Mouse (Mus musculus): Measurements from ENCODE around the gene Eln. TPM values are rescaled to one million over a fixed set of nuclear protein-coding genes. Genes with fewer than 3 reads are reported as not detected.

Eln gene
- polyA plus RNA-seq, 1 experiment from 2014 or later: 2.6 TPM

GRCm38 (mm10) chr5:134772522-134772921 lies 25.4 kb upstream of the Eln start:
- Histone ChIP-seq H3K4me1 (ENCODE audit: control insufficient read depth, insufficient read depth, low read length) (no peaks in the 10 kb centered on the region), H3K4me3 (ENCODE audit: low read depth, low read length) (no peak overlapping the region), H3K27me3 (ENCODE audit: control insufficient read depth, insufficient read depth, low read length) (no peaks in the 10 kb centered on the region), H3K27ac (ENCODE audit: low read depth, low read length) (no peak overlapping the region), H3K9me3 (ENCODE audit: control insufficient read depth, low read length) (no peaks in the 10 kb centered on the region), H3K36me3 (ENCODE audit: control insufficient read depth, insufficient read depth, low read length) (no peaks in the 10 kb centered on the region), H3K4me2 (ENCODE audit: low read depth) (no peak overlapping the region), H3K9ac (ENCODE audit: low read length) (no peak overlapping the region)
- DNase-seq (ENCODE audit: low spot score) (no peak), ATAC-seq (ENCODE audit: insufficient read depth, low FRiP score, low TSS enrichment) (no peak)
- 90% methylated on average over 12 of the region's 12 CpGs for WGBS

GRCm38 (mm10) chr5:134771750-134772149 lies 24.6 kb upstream of the Eln start:
- Histone ChIP-seq H3K27me3 (ENCODE audit: control insufficient read depth, insufficient read depth, low read length) (no peaks in the 10 kb centered on the region), H3K9me3 (ENCODE audit: control insufficient read depth, low read length) (no peaks in the 10 kb centered on the region), H3K4me2 (ENCODE audit: low read depth) (no peak overlapping the region), H3K4me3 (ENCODE audit: low read depth, low read length) (no peak overlapping the region), H3K27ac (ENCODE audit: low read depth, low read length) (no peak overlapping the region), H3K9ac (ENCODE audit: low read length) (no peak overlapping the region), H3K36me3 (ENCODE audit: control insufficient read depth, insufficient read depth, low read length) (no peaks in the 10 kb centered on the region), H3K4me1 (ENCODE audit: control insufficient read depth, insufficient read depth, low read length) (no peaks in the 10 kb centered on the region)
- 91% methylated on average over 3 of the region's 3 CpGs for WGBS
- DNase-seq (ENCODE audit: low spot score) (no peak), ATAC-seq (ENCODE audit: insufficient read depth, low FRiP score, low TSS enrichment) (no peak)

- H3K4me2 ChIP-seq (ENCODE audit: low read depth): no peak overlapping the region
- no peaks in the 10 kb centered on the region for H3K9me3 ChIP-seq (ENCODE audit: control insufficient read depth, low read length)
- H3K4me1 ChIP-seq (ENCODE audit: control insufficient read depth, insufficient read depth, low read length): no peaks in the 10 kb centered on the region
- no peak overlapping the region for H3K4me3 ChIP-seq (ENCODE audit: low read depth, low read length)
- no peak overlapping the region for H3K27ac ChIP-seq (ENCODE audit: low read depth, low read length)
- DNase-seq (ENCODE audit: low spot score): no peak
- H3K9ac ChIP-seq (ENCODE audit: low read length): no peak overlapping the region
- H3K27me3 ChIP-seq (ENCODE audit: control insufficient read depth, insufficient read depth, low read length): no peaks in the 10 kb centered on the region
- WGBS: 87% methylated on average over 7 of the region's 7 CpGs
- H3K36me3 ChIP-seq (ENCODE audit: control insufficient read depth, insufficient read depth, low read length): no peaks in the 10 kb centered on the region
- no peak for ATAC-seq (ENCODE audit: insufficient read depth, low FRiP score, low TSS enrichment)
Observed at GRCm38 (mm10) chr5:134769181-134769580, 22.1 kb upstream of the Eln start.

- Histone ChIP-seq H3K9ac (ENCODE audit: low read length) (no peak overlapping the region), H3K27me3 (ENCODE audit: control insufficient read depth, insufficient read depth, low read length) (no peaks in the 10 kb centered on the region), H3K27ac (ENCODE audit: low read depth, low read length) (no peak overlapping the region), H3K9me3 (ENCODE audit: control insufficient read depth, low read length) (no peaks in the 10 kb centered on the region), H3K36me3 (ENCODE audit: control insufficient read depth, insufficient read depth, low read length) (no peaks in the 10 kb centered on the region), H3K4me3 (ENCODE audit: low read depth, low read length) (no peak overlapping the region), H3K4me1 (ENCODE audit: control insufficient read depth, insufficient read depth, low read length) (no peaks in the 10 kb centered on the region), H3K4me2 (ENCODE audit: low read depth) (no peak overlapping the region)
- ATAC-seq (ENCODE audit: insufficient read depth, low FRiP score, low TSS enrichment) (no peak), DNase-seq (ENCODE audit: low spot score) (no peak)
- WGBS: 84% methylated on average over 16 of the region's 16 CpGs
Observed at GRCm38 (mm10) chr5:134765441-134765840, 18.3 kb upstream of the Eln start.

- Histone ChIP-seq H3K4me2 (ENCODE audit: low read depth) (no peak overlapping the region), H3K9me3 (ENCODE audit: control insufficient read depth, low read length) (no peaks in the 10 kb centered on the region), H3K4me1 (ENCODE audit: control insufficient read depth, insufficient read depth, low read length) (no peaks in the 10 kb centered on the region), H3K9ac (ENCODE audit: low read length) (no peak overlapping the region), H3K4me3 (ENCODE audit: low read depth, low read length) (no peak overlapping the region), H3K27ac (ENCODE audit: low read depth, low read length) (no peak overlapping the region), H3K27me3 (ENCODE audit: control insufficient read depth, insufficient read depth, low read length) (no peaks in the 10 kb centered on the region), H3K36me3 (ENCODE audit: control insufficient read depth, insufficient read depth, low read length) (no peaks in the 10 kb centered on the region)
- 92% methylated on average over 9 of the region's 9 CpGs for WGBS
- ATAC-seq (ENCODE audit: insufficient read depth, low FRiP score, low TSS enrichment) (no peak), DNase-seq (ENCODE audit: low spot score) (no peak)
Observed at GRCm38 (mm10) chr5:134763326-134763725, 16.2 kb upstream of the Eln start.

GRCm38 (mm10) chr5:134761409-134762124 lies 14.4 kb upstream of the Eln start:
- H3K4me3 ChIP-seq (ENCODE audit: low read depth, low read length): no peak overlapping the region
- 75% methylated on average over 18 of the region's 18 CpGs for WGBS
- H3K4me2 ChIP-seq (ENCODE audit: low read depth): no peak overlapping the region
- no peaks in the 10 kb centered on the region for H3K4me1 ChIP-seq (ENCODE audit: control insufficient read depth, insufficient read depth, low read length)
- H3K9me3 ChIP-seq (ENCODE audit: control insufficient read depth, low read length): no peaks in the 10 kb centered on the region
- no peaks in the 10 kb centered on the region for H3K36me3 ChIP-seq (ENCODE audit: control insufficient read depth, insufficient read depth, low read length)
- H3K27ac ChIP-seq (ENCODE audit: low read depth, low read length): no peak overlapping the region
- no peaks in the 10 kb centered on the region for H3K27me3 ChIP-seq (ENCODE audit: control insufficient read depth, insufficient read depth, low read length)
- no peak overlapping the region for H3K9ac ChIP-seq (ENCODE audit: low read length)
- DNase-seq (ENCODE audit: low spot score) (no peak), ATAC-seq (ENCODE audit: insufficient read depth, low FRiP score, low TSS enrichment) (no peak)

- no peak overlapping the region for H3K4me3 ChIP-seq (ENCODE audit: low read depth, low read length)
- H3K9ac ChIP-seq (ENCODE audit: low read length): no peak overlapping the region
- DNase-seq (ENCODE audit: low spot score) (no peak), ATAC-seq (ENCODE audit: insufficient read depth, low FRiP score, low TSS enrichment) (no peak)
- no peaks in the 10 kb centered on the region for H3K9me3 ChIP-seq (ENCODE audit: control insufficient read depth, low read length)
- H3K27me3 ChIP-seq (ENCODE audit: control insufficient read depth, insufficient read depth, low read length): no peaks in the 10 kb centered on the region
- no peak overlapping the region for H3K27ac ChIP-seq (ENCODE audit: low read depth, low read length)
- no peaks in the 10 kb centered on the region for H3K36me3 ChIP-seq (ENCODE audit: control insufficient read depth, insufficient read depth, low read length)
- H3K4me2 ChIP-seq (ENCODE audit: low read depth): no peak overlapping the region
- no peaks in the 10 kb centered on the region for H3K4me1 ChIP-seq (ENCODE audit: control insufficient read depth, insufficient read depth, low read length)
- WGBS: 24% methylated on average over 13 of the region's 13 CpGs
Observed at GRCm38 (mm10) chr5:134756031-134756430, 8.9 kb upstream of the Eln start.

GRCm38 (mm10) chr5:134754096-134754495 lies 7.0 kb upstream of the Eln start:
- ATAC-seq (ENCODE audit: insufficient read depth, low FRiP score, low TSS enrichment): no peak
- no peak overlapping the region for H3K9ac ChIP-seq (ENCODE audit: low read length)
- no peak for DNase-seq (ENCODE audit: low spot score)
- H3K4me2 ChIP-seq (ENCODE audit: low read depth): no peak overlapping the region
- H3K4me1 ChIP-seq (ENCODE audit: control insufficient read depth, insufficient read depth, low read length): no peaks in the 10 kb centered on the region
- H3K9me3 ChIP-seq (ENCODE audit: control insufficient read depth, low read length): no peaks in the 10 kb centered on the region
- no peaks in the 10 kb centered on the region for H3K27me3 ChIP-seq (ENCODE audit: control insufficient read depth, insufficient read depth, low read length)
- WGBS: 52% methylated on average over 10 of the region's 10 CpGs
- no peak overlapping the region for H3K27ac ChIP-seq (ENCODE audit: low read depth, low read length)
- no peaks in the 10 kb centered on the region for H3K36me3 ChIP-seq (ENCODE audit: control insufficient read depth, insufficient read depth, low read length)
- no peak overlapping the region for H3K4me3 ChIP-seq (ENCODE audit: low read depth, low read length)

GRCm38 (mm10) chr5:134750469-134750868 lies 3.3 kb upstream of the Eln start:
- Histone ChIP-seq H3K27ac (ENCODE audit: low read depth, low read length) (no peak overlapping the region), H3K4me3 (ENCODE audit: low read depth, low read length) (no peak overlapping the region), H3K4me1 (ENCODE audit: control insufficient read depth, insufficient read depth, low read length) (peaks cover 4% of the 10 kb centered on the region; the same call in 1 of the 2 replicates), H3K4me2 (ENCODE audit: low read depth) (no peak overlapping the region), H3K9ac (ENCODE audit: low read length) (no peak overlapping the region), H3K27me3 (ENCODE audit: control insufficient read depth, insufficient read depth, low read length) (no peaks in the 10 kb centered on the region), H3K36me3 (ENCODE audit: control insufficient read depth, insufficient read depth, low read length) (no peaks in the 10 kb centered on the region), H3K9me3 (ENCODE audit: control insufficient read depth, low read length) (no peaks in the 10 kb centered on the region)
- 93% methylated on average over 7 of the region's 7 CpGs for WGBS
- DNase-seq (ENCODE audit: low spot score): no peak
- ATAC-seq (ENCODE audit: insufficient read depth, low FRiP score, low TSS enrichment): no peak

All from neural tube, embryonic 11.5 days (tissue).